In the genomic region with DNA sequence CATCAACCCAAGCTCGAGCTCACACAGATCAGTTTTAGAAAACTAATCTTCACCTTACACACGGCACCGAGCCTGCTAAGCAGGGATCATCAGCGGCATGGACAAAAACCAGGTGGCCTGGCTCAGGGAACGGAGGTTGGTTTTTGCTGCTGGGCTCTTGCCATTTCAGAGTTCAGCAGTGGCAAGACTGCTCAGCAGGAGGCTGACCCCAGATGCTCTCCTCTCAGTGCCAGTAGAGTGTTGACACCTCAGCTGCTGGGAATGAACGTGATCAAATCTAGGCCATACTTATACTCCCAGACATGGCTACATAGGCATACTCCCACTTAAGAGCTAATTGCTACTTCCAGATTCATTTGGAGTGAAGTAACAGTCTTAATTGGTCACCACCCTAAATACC, we compare ENCODE assay signal across 12 mouse cellular contexts.
DNase-seq lines count a peak whose midpoint lies in the region; TF ChIP-seq lines count a peak whose summit lies in the region.
"Had no signal": no experiment of that assay in that cellular context is flagged by ENCODE, and none has a peak within 500 bp of the region (broad histone marks: within the 10 kb centered on the region; RNA-seq: fewer than 3 reads in every experiment).

No protein-coding gene starts in this region.

- 48% methylated on average over 6 of the region's 6 CpGs for WGBS in heart, adult 2 months

- TF ChIP-seq EP300 in heart, adult 2 months (IDR thresholded peaks at IDR 0.05; ENCODE audit: insufficient read depth, low read depth, low read length) = peak; percentile 97

- H3K4me1 ChIP-seq in heart, adult 2 months (ENCODE audit: control insufficient read depth, insufficient read depth, low read length) = peaks cover 14% of the 10 kb centered on the region

- H3K79me2 ChIP-seq in heart, adult 2 months (replicated peaks; ENCODE audit: control insufficient read depth, insufficient read depth, low read length) = peaks cover 4% of the 10 kb centered on the region; the same call in 1 of the 2 replicates

- no peaks in the 10 kb centered on the region for H3K27me3 ChIP-seq in heart, adult 2 months (ENCODE audit: control insufficient read depth, insufficient read depth, low read length)
- H3K27me3 ChIP-seq: megakaryocyte, embryonic 14.5 days had no signal

- intact Hi-C loops in heart, adult 2 months (cut with DNase I) = no loop called here
- intact Hi-C loops in heart, postnatal 10 days (cut with DNase I) = no loop called here

- no peak overlapping the region for H3K9ac ChIP-seq in heart, adult 2 months (ENCODE audit: low read depth, low read length)
- H3K9ac ChIP-seq: limb, embryonic 13.5 days had no signal

- peak; percentile 37 for DNase-seq in kidney, adult 8-10 months
- DNase-seq in kidney, postnatal 4 days = no peak
- DNase-seq in cerebellum, adult 18-20 months = peak; percentile 62 to 68
- peak in 1 of 2 experiments; percentile 66 for DNase-seq in heart, adult 2 months
- peak; percentile 79 to 80 for DNase-seq in heart, postnatal 10 days
- DNase-seq in thymus, postnatal 4 days = no peak
- DNase-seq in right cerebral cortex, postnatal 14 days = no peak
- no peak for DNase-seq in gastrocnemius, postnatal 10 days
- DNase-seq: lung, adult 2 months; thymus, postnatal 25 days had no signal

- no peak for TF ChIP-seq CTCF in heart, adult 2 months (IDR thresholded peaks at IDR 0.05)

- peaks cover 9% of the 10 kb centered on the region for H3K36me3 ChIP-seq in heart, adult 2 months (ENCODE audit: control insufficient read depth, insufficient read depth, low read length)

- H3K27ac ChIP-seq in heart, adult 2 months = peak overlapping the region; percentile 44
- H3K27ac ChIP-seq: limb, embryonic 13.5 days had no signal

- no peak overlapping the region for H3K4me3 ChIP-seq in heart, adult 2 months
- H3K4me3 ChIP-seq: limb, embryonic 13.5 days; megakaryocyte, embryonic 14.5 days had no signal

- TF ChIP-seq POLR2A in heart, adult 2 months (IDR thresholded peaks at IDR 0.05; ENCODE audit: insufficient read depth, low read depth, low read length) = no peak

Comparison
In these comparisons a context has a peak if more than half of its experiments do, and no peak if none do; other contexts are left out.
1. DNase-seq: peak in kidney, adult 8-10 months (2 of 2), cerebellum, adult 18-20 months (2 of 2) and heart, postnatal 10 days (2 of 2); none in kidney, postnatal 4 days (0 of 2), thymus, postnatal 4 days (single experiment), right cerebral cortex, postnatal 14 days (single experiment) and gastrocnemius, postnatal 10 days (single experiment).